Mouse (Mus musculus) layer of hippocampus, adult 2 months (tissue): ENCODE measurements around the gene Gm21170. TPM values are rescaled to one million over a fixed set of nuclear protein-coding genes. Genes with fewer than 3 reads are reported as not detected.
"Not testable (repeated sequence)": the region's sequence is repeated elsewhere in the genome, so short reads cannot be mapped to it uniquely, and the experiment has no call there.

Experiments used
- DNase-seq, 2 experiments: peaks; one replicate each; pipeline ENCODE4 v3.0.0; 2022; ENCODE audit warnings: low spot score in 2 of 2
- H3K27ac ChIP-seq: fragments of 200-600 bp; 2 replicates; pipeline ENCODE4 v1.8.1; 2022
- H3K4me3 ChIP-seq: fragments of 200-600 bp; 2 replicates; pipeline ENCODE4 v1.8.1; 2022; ENCODE audit warnings: mild to moderate bottlenecking
- long read RNA-seq, 2 experiments: library from polyadenylated mRNA; stranded (forward); transcript quantifications; one replicate each; pipeline ENCODE4 v2.0.0; 2021; ENCODE audit warnings: borderline mapping rate in 2 of 2
- total RNA-seq, 2 experiments: library from RNA; stranded (reverse); gene quantifications; 2 replicates each; pipeline ENCODE4 v1.2.3; 2021

The Gm21170 gene
- total RNA-seq = not detected
- long read RNA-seq, experiment 1 = 0 reads
- long read RNA-seq, experiment 2 = 0 reads

GRCm38 (mm10) chrY:47690998-47691397 is at the start of gene Gm21170:
Gene Gm21170 (minus strand): TSS chrY:47691098.
- H3K4me3 ChIP-seq, H3K27ac ChIP-seq, DNase-seq: not testable (repeated sequence)

Other genes starting within 250 kb of the Gm21170 start
- not detected for gene Gm21256, start 240.1 kb downstream of the Gm21170 start, total RNA-seq